Mouse (Mus musculus) bone marrow macrophage, adult 2 months (primary cell): ENCODE data around the gene Ebi3.

Source experiments
- CTCF ChIP-seq: IDR thresholded peaks from 2 replicates; pipeline ENCODE4 v1.5.1; 2012; ENCODE audit warnings: low read depth, mild to moderate bottlenecking, low read length, moderate library complexity
- POLR2A ChIP-seq: IDR thresholded peaks from 2 replicates; pipeline ENCODE4 v1.6.1; 2012; ENCODE audit warnings: mild to moderate bottlenecking, low read depth, low read length, borderline replicate concordance

GRCm38 (mm10) chr17:55960791-55961190 is 8.4 kb downstream of the Ebi3 start:
- TF ChIP-seq CTCF = no peak
- TF ChIP-seq POLR2A = no peak
